Mouse (Mus musculus) forebrain, embryonic 14.5 days (tissue): ENCODE measurements around the gene Rreb1. TPM values are rescaled to one million over a fixed set of nuclear protein-coding genes. Genes with fewer than 3 reads are reported as not detected.
A peak's percentile ranks its signal among the peaks of the same experiment; 100 is the strongest.

Source experiments
- ATAC-seq: fragments of 200-750 bp; cut with Nextera tagmentation; 2 replicates; pipeline ENCODE4 v1.8.0; 2017; ENCODE audit warnings: mild to moderate bottlenecking, moderate library complexity
- DNase-seq: peaks from one replicate; pipeline ENCODE4 v3.0.0-alpha.2; 2015; ENCODE audit warnings: low spot score
- H3K27ac ChIP-seq: fragments of 300-500 bp; sonication (generic); 2 replicates; pipeline ENCODE4 v1.5.1; 2014; ENCODE audit warnings: low read depth, mild to moderate bottlenecking, control low read depth, low read length, moderate library complexity
- H3K27me3 ChIP-seq: fragments of 300-500 bp; sonication (generic); replicated peaks from 2 replicates; pipeline ENCODE4 v1.6.1; 2014; ENCODE audit warnings: low read length, control low read depth, mixed read lengths; ENCODE audit not compliant: control insufficient read depth, insufficient read depth
- H3K36me3 ChIP-seq: fragments of 300-500 bp; sonication (generic); 2 replicates; pipeline ENCODE4 v1.6.1; 2014; ENCODE audit warnings: low read length, control low read depth; ENCODE audit not compliant: control insufficient read depth, insufficient read depth
- H3K4me1 ChIP-seq: fragments of 300-500 bp; sonication (generic); 2 replicates; pipeline ENCODE4 v1.6.1; 2014; ENCODE audit warnings: antibody characterized with exemption, low read length, control low read depth; ENCODE audit not compliant: control insufficient read depth, insufficient read depth
- H3K4me2 ChIP-seq: fragments of 300-500 bp; sonication (generic); 2 replicates; pipeline ENCODE4 v1.6.1; 2014; ENCODE audit warnings: mild to moderate bottlenecking, control low read depth, low read length
- H3K4me3 ChIP-seq: fragments of 300-500 bp; sonication (generic); 2 replicates; pipeline ENCODE4 v1.5.1; 2014; ENCODE audit warnings: low read depth, low read length, control low read depth
- H3K9ac ChIP-seq: fragments of 300-500 bp; sonication (generic); 2 replicates; pipeline ENCODE4 v1.6.1; 2014; ENCODE audit warnings: mild to moderate bottlenecking, low read length, control low read depth, moderate library complexity
- H3K9me3 ChIP-seq: fragments of 300-500 bp; sonication (generic); replicated peaks from 2 replicates; pipeline ENCODE4 v1.6.1; 2016; ENCODE audit warnings: low read length, control low read depth, mixed read lengths; ENCODE audit not compliant: control insufficient read depth
- WGBS: fragments of 180-500 bp; shearing (Covaris S2); extraction: QIAGEN DNeasy Blood & Tissue Kit; methylation state at CpG from one replicate; pipeline ENCODE4 v1.1.7; 2014; 5-methylcytosine and 5-hydroxymethylcytosine counted together
- polyA plus RNA-seq: library from polyadenylated mRNA; unstranded; fragments of >200 nt; fragmentation: Nextera tagmentation; extraction: Ambion mirVana; gene quantifications from 2 replicates; pipeline ENCODE4 v1.2.1, GENCODE M21; 2014

Rreb1 gene
- polyA plus RNA-seq, 1 experiment from 2014 or later: 1.5 TPM

DNA sequence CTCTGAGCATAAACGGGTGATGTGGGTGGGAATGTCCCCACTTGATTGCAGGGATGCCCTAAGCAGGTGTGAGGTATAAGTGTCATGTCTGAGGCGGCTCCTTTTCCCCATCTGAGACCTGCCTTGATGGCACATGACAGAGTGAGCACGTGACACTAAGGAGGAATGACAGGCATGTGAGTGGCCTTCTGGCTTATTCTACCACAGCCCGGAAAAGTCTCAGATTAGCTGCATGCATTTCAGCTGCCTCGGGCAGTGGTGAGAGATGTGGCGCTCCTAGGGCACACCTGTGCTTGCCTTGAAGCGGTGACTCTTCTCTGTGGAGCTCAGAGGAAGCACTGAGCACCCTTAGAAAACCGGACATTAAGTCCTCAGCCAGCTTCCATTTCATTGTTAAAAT is 167.2 kb downstream of the Rreb1 start:
- no peak overlapping the region for H3K4me3 ChIP-seq
- H3K27me3 ChIP-seq: no peaks in the 10 kb centered on the region
- H3K9me3 ChIP-seq: no peaks in the 10 kb centered on the region
- WGBS: 81% methylated on average over 8 of the region's 8 CpGs
- no peak overlapping the region for H3K4me2 ChIP-seq
- H3K27ac ChIP-seq: no peak overlapping the region
- no peak overlapping the region for H3K9ac ChIP-seq
- no peaks in the 10 kb centered on the region for H3K4me1 ChIP-seq
- H3K36me3 ChIP-seq: no peaks in the 10 kb centered on the region
- ATAC-seq (no peak), DNase-seq (no peak)

DNA sequence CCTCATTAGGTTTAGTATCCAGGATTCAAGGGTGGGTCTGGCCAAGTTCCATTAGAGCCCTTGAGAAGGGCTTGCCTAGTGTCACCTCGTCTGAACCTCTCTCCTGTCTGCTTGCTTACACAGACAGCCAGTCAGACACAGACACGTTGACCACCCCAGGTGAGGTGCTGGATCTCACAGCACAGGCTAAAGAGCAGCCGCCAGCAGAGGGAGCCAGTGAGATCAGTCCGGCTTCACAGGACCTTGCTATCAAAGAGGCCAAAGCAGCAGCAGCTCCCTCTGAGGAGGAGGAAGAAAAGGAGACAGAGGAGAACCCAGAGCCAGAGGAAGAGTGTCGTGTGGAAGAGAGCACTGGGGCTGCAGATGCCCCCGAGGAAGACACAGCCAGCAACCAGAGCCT is 168.5 kb downstream of the Rreb1 start:
- Histone ChIP-seq H3K9me3 (no peaks in the 10 kb centered on the region), H3K36me3 (no peaks in the 10 kb centered on the region), H3K27me3 (no peaks in the 10 kb centered on the region), H3K27ac (no peak overlapping the region), H3K4me1 (no peaks in the 10 kb centered on the region), H3K4me3 (no peak overlapping the region), H3K4me2 (no peak overlapping the region), H3K9ac (no peak overlapping the region)
- ATAC-seq (peak; percentile 29; the same call in 1 of the 2 replicates), DNase-seq (peak; percentile 73)
- 13% methylated on average over 6 of the region's 6 CpGs for WGBS

DNA sequence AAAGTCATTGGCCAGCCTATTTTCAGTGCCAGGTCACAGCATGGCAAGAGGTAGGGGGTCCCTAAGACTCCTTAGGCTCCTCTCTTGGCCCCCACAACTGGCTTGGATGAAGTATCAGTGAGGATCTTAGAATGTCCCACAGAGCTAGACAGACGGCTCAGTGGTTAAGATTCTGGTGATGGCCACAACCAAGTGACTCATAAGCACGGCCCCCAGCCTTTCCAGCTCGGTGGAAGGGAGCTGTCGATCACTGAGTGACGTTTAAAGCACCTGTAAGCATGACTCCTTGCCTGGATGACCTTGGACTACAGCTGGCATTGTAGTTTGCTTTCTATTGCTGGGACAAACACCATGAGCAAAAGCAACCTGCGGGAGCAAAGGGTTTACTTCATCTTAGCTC is 174.8 kb downstream of the Rreb1 start:
- H3K9me3 ChIP-seq: no peaks in the 10 kb centered on the region
- WGBS: 83% methylated on average over 6 of the region's 6 CpGs
- no peaks in the 10 kb centered on the region for H3K4me1 ChIP-seq
- H3K36me3 ChIP-seq: no peaks in the 10 kb centered on the region
- no peaks in the 10 kb centered on the region for H3K27me3 ChIP-seq
- DNase-seq (no peak), ATAC-seq (no peak)
- H3K27ac ChIP-seq: no peak overlapping the region
- no peak overlapping the region for H3K4me3 ChIP-seq
- no peak overlapping the region for H3K9ac ChIP-seq
- H3K4me2 ChIP-seq: no peak overlapping the region

DNA sequence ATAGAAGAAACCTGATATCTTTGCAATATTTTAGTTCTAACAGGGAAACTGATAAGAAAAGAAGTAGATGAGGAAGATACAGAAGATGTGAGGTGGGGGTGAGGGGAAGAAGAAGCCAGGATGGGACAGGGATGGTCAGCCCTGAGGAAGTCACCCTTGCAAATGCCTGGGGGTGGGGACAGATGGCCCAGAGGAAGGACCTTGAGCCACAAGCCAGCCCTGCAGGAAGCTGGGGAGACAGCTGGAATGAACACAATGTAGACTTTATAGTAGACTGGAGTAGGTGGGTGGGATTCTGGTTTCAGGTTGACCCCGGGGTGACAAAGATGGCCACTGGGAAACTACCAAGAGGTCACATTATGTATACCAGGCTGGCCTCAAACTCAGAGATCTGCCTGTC is 176.1 kb downstream of the Rreb1 start:
- no peak overlapping the region for H3K9ac ChIP-seq
- no peaks in the 10 kb centered on the region for H3K9me3 ChIP-seq
- H3K27ac ChIP-seq: no peak overlapping the region
- no peaks in the 10 kb centered on the region for H3K36me3 ChIP-seq
- ATAC-seq (no peak), DNase-seq (no peak)
- H3K27me3 ChIP-seq: no peaks in the 10 kb centered on the region
- 87% methylated on average over 1 of the region's 1 CpGs for WGBS
- H3K4me3 ChIP-seq: no peak overlapping the region
- no peak overlapping the region for H3K4me2 ChIP-seq
- no peaks in the 10 kb centered on the region for H3K4me1 ChIP-seq

DNA sequence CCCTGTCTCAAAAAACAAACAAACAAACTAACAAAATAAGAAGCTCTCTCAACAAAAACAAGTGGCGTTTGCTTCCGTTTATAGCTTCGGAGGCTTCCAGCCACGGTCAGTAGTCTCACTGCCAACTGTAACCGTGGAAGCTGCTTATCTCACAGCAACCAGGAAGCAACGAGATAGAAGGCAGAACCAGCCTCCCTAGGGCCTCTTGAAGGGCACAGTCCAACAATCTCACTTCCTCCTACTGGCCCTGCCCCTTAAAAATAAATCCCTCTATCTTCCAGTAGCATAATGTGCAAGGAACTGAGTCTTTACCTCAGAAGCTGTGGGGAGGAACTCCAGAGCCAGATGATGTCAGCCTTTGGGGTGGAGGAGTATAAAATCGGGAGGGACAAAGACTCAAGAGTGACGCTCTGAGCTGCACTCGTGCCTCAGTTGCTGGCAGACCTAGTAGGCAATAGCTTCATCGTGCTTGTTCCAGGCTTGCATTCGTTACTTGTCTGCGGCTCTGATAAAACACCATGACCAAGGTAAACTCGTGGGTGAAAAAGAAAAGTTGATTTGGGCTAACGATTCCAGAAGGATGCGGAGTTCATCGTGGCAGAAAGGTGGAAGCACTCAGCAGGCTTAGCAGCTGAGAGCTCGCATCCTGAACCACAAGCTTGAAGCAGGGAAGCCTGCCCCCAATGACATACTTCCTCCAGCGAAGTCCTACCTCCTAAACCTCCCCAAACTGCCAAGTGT is 180.5 kb downstream of the Rreb1 start:
- H3K9me3 ChIP-seq: no peaks in the 10 kb centered on the region

DNA sequence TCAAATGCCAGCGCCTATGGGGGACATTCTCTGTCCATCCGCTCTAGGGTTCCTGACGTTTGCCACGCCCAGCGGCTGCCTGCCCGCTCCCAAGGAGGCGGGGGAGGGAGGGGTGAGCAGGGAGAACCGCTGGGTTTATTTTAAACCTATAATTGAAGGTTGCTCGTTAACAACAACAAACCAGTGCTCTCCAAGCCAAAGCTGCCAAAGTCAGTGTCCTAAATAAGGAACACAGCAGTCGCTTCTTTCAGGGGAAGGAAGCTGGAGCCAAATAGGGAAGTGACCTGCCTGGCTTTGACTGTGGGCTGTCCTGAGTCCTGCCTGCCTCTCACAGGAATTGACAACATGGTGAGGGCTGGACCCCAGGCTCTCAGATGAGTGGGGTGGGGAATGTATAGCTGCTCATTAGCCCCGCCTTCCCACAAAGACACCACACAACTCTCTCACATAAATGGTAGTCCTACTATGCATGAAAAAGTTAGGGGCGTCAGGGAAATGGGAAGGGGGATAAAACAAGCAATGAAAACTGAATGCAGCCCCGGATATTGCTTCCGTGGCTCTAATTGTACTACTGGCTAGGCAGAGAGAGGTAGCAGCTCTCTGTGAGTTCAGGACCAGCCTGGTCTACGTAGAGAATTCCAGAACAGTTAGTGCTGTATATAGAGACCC is 181.2 kb downstream of the Rreb1 start:
- 73% methylated on average over 15 of the region's 15 CpGs for WGBS
- ATAC-seq: no peak

More for the DNA sequence above, 180.5 kb downstream of the Rreb1 start:
- DNase-seq: no peak
- no peak overlapping the region for H3K4me2 ChIP-seq
- no peaks in the 10 kb centered on the region for H3K27me3 ChIP-seq
- 89% methylated on average over 18 of the region's 18 CpGs for WGBS
- H3K4me1 ChIP-seq: no peaks in the 10 kb centered on the region
- no peak overlapping the region for H3K4me3 ChIP-seq
- no peak for ATAC-seq
- no peak overlapping the region for H3K27ac ChIP-seq
- no peak overlapping the region for H3K9ac ChIP-seq
- H3K36me3 ChIP-seq: no peaks in the 10 kb centered on the region

DNA sequence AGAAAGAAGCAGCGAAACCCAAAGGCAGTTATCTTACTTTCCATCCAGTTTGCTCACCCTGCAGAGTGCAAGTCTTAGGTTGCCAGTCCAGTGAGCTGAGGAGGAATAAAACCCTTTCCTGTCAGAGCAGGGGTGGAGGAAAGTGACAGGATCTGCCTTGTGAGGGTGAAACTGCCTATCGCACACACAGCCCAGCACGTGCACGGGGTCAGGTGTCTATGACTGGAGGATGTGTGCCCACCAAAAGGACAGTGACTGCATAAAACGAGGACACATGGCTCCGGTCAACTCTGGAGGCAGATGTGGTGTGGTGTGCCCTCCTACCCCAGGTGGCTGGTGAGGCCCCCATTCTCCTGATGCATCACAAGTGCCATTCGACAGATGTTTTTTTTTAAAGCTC is 181.7 kb downstream of the Rreb1 start:
- 86% methylated on average over 7 of the region's 7 CpGs for WGBS
- ATAC-seq (no peak), DNase-seq (no peak)
- Histone ChIP-seq H3K27ac (no peak overlapping the region), H3K4me1 (no peaks in the 10 kb centered on the region), H3K4me2 (no peak overlapping the region), H3K9ac (no peak overlapping the region), H3K4me3 (no peak overlapping the region), H3K27me3 (0 out of 2 replicates have a peak, but pooled peaks cover 3% of the 10 kb centered on the region), H3K9me3 (no peaks in the 10 kb centered on the region), H3K36me3 (no peaks in the 10 kb centered on the region)

More for the DNA sequence above, 181.2 kb downstream of the Rreb1 start:
- no peaks in the 10 kb centered on the region for H3K9me3 ChIP-seq
- H3K36me3 ChIP-seq: no peaks in the 10 kb centered on the region
- no peak overlapping the region for H3K4me3 ChIP-seq
- H3K27me3 ChIP-seq: no peaks in the 10 kb centered on the region
- no peak overlapping the region for H3K9ac ChIP-seq
- no peak overlapping the region for H3K4me2 ChIP-seq
- no peaks in the 10 kb centered on the region for H3K4me1 ChIP-seq
- DNase-seq: no peak
- no peak overlapping the region for H3K27ac ChIP-seq

DNA sequence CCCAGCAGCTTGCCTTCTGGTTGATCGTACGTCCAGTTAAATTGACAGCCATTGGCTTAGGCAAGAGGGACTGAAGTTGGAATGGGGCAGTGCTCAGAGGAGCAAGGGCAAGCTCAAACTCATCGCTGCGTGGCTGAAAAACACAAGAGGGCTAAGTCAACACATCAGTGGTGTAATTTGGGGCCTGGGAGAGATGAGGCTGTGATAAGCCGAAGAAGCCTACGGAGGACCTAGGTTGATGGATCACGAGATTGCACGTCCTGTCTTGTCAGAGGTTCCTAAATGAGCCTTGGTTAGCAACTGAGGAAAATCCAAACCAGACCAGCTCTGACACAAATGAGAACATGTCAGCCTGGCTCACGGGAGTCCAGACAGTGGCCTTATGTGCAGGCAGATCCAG is 184.3 kb downstream of the Rreb1 start:
- DNase-seq (no peak), ATAC-seq (no peak)
- 0 out of 2 replicates have a peak, but pooled peaks cover 3% of the 10 kb centered on the region for H3K27me3 ChIP-seq

More for the DNA sequence above, 184.3 kb downstream of the Rreb1 start:
- WGBS: 93% methylated on average over 9 of the region's 9 CpGs
- no peaks in the 10 kb centered on the region for H3K9me3 ChIP-seq
- H3K36me3 ChIP-seq: no peaks in the 10 kb centered on the region
- H3K27ac ChIP-seq: no peak overlapping the region
- H3K4me2 ChIP-seq: no peak overlapping the region
- H3K4me1 ChIP-seq: peaks cover 7% of the 10 kb centered on the region; the same call in 1 of the 2 replicates
- no peak overlapping the region for H3K9ac ChIP-seq
- H3K4me3 ChIP-seq: no peak overlapping the region
